Mouse (Mus musculus): ENCODE measurements around the gene Rfx2. TPM values are rescaled to one million over a fixed set of nuclear protein-coding genes. Genes with fewer than 3 reads are reported as not detected.

The Rfx2 gene
- polyA plus RNA-seq, 1 experiment, result 4.4 TPM

DNA sequence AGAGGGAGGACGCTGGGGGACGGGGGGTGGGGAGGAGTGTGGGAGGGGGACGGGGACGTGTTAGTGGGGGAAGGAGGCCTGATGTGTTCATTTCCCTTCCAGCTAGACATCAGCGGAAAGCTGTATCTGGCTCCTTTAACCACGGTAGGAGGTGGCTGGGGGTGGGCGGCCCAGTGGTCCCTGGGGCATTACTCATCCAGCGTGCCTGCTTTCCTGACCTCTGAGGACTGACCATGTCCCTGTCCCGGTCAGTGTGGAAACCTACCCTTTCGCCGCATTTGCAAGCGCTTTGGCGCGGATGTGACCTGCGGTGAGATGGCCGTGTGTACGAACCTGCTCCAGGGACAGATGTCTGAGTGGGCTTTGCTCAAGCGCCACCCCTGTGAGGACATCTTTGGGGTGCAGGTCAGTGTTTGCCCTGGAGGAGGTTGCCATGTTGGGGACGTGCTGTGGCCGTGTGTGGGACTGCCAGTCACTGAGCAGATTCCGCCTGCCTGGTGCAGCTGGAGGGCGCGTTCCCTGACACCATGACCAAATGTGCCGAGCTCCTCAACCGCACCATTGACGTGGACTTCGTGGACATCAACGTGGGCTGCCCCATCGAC lies 63.2 kb downstream of the Rfx2 start:
- no peak overlapping the region for H3K4me3 ChIP-seq
- H3K36me3 ChIP-seq (ENCODE audit: control insufficient read depth, insufficient read depth), result no peaks in the 10 kb centered on the region
- no peak overlapping the region for H3K4me2 ChIP-seq (ENCODE audit: low read depth)
- no peaks in the 10 kb centered on the region for H3K27me3 ChIP-seq (ENCODE audit: control insufficient read depth, insufficient read depth, insufficient read length)
- no peak overlapping the region for H3ac ChIP-seq (ENCODE audit: control insufficient read depth, insufficient read length)
- H3K79me2 ChIP-seq (ENCODE audit: control insufficient read depth, insufficient read depth), result no peaks in the 10 kb centered on the region
- no peak for TF ChIP-seq POLR2AphosphoS2 (IDR thresholded peaks at IDR 0.05; ENCODE audit: insufficient read length, low read depth)
- no peak for TF ChIP-seq TCF12 (IDR thresholded peaks at IDR 0.05; ENCODE audit: insufficient read depth, poor library complexity, severe bottlenecking)
- TF ChIP-seq REST (IDR thresholded peaks at IDR 0.05; ENCODE audit: insufficient read depth, insufficient read length), result no peak
- TF ChIP-seq MYOD1 (IDR thresholded peaks at IDR 0.05; ENCODE audit: control insufficient read depth in 1 of 3, insufficient read length in 2 of 3, low read depth in 2 of 3), result no peak
- no peak for TF ChIP-seq TCF3 (IDR thresholded peaks at IDR 0.05; ENCODE audit: insufficient read length, low read depth)
- TF ChIP-seq E2F4 (IDR thresholded peaks at IDR 0.05; ENCODE audit: insufficient read depth), result no peak
- TF ChIP-seq MYOG (IDR thresholded peaks at IDR 0.05; ENCODE audit: control insufficient read depth in 1 of 3, insufficient read depth in 1 of 3, insufficient read length in 2 of 3, low read depth in 2 of 3), result no peak
- no peak for TF ChIP-seq USF1 (IDR thresholded peaks at IDR 0.05; ENCODE audit: low read depth)
- TF ChIP-seq MAX (IDR thresholded peaks at IDR 0.05; ENCODE audit: low read depth), result no peak
- no peak for TF ChIP-seq CEBPB (IDR thresholded peaks at IDR 0.05; ENCODE audit: insufficient read depth, poor library complexity, severe bottlenecking)
- no peak for TF ChIP-seq POLR2A (IDR thresholded peaks at IDR 0.05; ENCODE audit: insufficient read length, low read depth)
- TF ChIP-seq SRF (IDR thresholded peaks at IDR 0.05; ENCODE audit: control insufficient read depth, insufficient read length, low read depth), result no peak

DNA sequence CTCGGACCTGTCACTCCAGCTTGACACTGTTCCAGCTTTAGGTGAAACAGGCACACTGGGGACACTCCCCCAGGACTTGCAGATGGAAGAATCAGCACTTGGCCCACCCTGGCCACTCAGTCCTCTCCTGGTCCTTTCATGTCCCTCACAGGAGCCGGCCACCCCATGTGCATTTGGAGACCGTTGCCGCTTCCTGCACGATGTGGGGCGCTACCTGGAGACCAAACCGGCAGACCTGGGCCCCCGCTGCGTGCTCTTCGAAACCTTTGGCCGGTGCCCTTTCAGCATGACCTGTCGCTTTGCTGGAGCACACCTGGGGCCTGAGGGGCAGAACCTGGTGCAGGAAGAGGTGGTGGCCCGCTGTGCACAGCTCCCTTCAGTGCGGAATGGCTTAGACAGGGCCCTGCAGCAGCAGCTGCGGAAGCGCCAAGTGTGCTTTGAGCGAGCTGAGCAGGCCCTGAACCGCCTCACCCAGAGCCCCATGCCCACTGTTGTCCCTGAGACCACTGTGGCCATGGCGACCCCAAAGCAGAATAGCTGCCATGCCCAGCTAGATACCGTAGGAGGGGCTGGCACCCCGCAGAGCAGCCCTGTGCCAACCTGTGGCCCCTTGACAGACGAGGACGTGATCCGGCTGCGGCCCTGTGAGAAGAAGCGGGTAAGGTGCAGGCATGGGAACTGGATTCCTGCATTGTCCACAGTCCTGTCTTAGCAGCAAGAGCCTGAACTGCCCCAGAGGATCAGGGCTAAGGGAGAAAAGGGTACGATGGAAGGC lies 64.0 kb downstream of the Rfx2 start:
- H3K4me2 ChIP-seq (ENCODE audit: low read depth), result no peak overlapping the region
- no peak overlapping the region for H3ac ChIP-seq (ENCODE audit: control insufficient read depth, insufficient read length)
- no peaks in the 10 kb centered on the region for H3K36me3 ChIP-seq (ENCODE audit: control insufficient read depth, insufficient read depth)
- H3K4me3 ChIP-seq, result no peak overlapping the region
- H3K79me2 ChIP-seq (ENCODE audit: control insufficient read depth, insufficient read depth), result no peaks in the 10 kb centered on the region
- no peaks in the 10 kb centered on the region for H3K27me3 ChIP-seq (ENCODE audit: control insufficient read depth, insufficient read depth, insufficient read length)
- no peak for TF ChIP-seq SRF (IDR thresholded peaks at IDR 0.05; ENCODE audit: control insufficient read depth, insufficient read length, low read depth)
- no peak for TF ChIP-seq MYOG (IDR thresholded peaks at IDR 0.05; ENCODE audit: control insufficient read depth in 1 of 3, insufficient read depth in 1 of 3, insufficient read length in 2 of 3, low read depth in 2 of 3)
- no peak for TF ChIP-seq MAX (IDR thresholded peaks at IDR 0.05; ENCODE audit: low read depth)
- no peak for TF ChIP-seq E2F4 (IDR thresholded peaks at IDR 0.05; ENCODE audit: insufficient read depth)
- no peak for TF ChIP-seq MYOD1 (IDR thresholded peaks at IDR 0.05; ENCODE audit: control insufficient read depth in 1 of 3, insufficient read length in 2 of 3, low read depth in 2 of 3)
- TF ChIP-seq TCF3 (IDR thresholded peaks at IDR 0.05; ENCODE audit: insufficient read length, low read depth), result no peak
- TF ChIP-seq POLR2A (IDR thresholded peaks at IDR 0.05; ENCODE audit: insufficient read length, low read depth), result no peak
- no peak for TF ChIP-seq POLR2AphosphoS2 (IDR thresholded peaks at IDR 0.05; ENCODE audit: insufficient read length, low read depth)
- no peak for TF ChIP-seq CEBPB (IDR thresholded peaks at IDR 0.05; ENCODE audit: insufficient read depth, poor library complexity, severe bottlenecking)
- no peak for TF ChIP-seq TCF12 (IDR thresholded peaks at IDR 0.05; ENCODE audit: insufficient read depth, poor library complexity, severe bottlenecking)
- TF ChIP-seq REST (IDR thresholded peaks at IDR 0.05; ENCODE audit: insufficient read depth, insufficient read length), result no peak
- TF ChIP-seq USF1 (IDR thresholded peaks at IDR 0.05; ENCODE audit: low read depth), result no peak

DNA sequence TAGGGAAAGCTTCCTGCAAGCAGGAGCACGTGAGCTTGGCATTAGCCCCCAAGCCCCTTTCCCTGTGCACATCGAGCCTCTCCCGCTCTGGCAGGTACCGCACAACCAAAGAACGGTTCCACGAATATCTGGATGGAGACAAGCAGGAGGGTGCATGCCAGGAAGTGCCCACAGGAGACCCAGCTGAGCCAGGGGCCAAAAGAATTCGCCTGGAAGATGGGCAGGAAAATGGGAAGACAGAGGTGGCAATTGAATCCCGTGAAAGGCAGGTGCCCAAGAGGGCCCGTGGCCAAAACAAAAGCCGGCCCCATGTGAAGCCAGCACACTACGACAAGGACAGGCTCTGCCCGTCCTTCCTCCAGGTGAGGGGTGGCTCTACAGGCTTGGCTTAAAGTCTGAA lies 65.4 kb downstream of the Rfx2 start:
- Histone ChIP-seq H3K79me2 (ENCODE audit: control insufficient read depth, insufficient read depth) (no peaks in the 10 kb centered on the region), H3ac (ENCODE audit: control insufficient read depth, insufficient read length) (peak overlapping the region; percentile 36), H3K4me2 (ENCODE audit: low read depth) (peak overlapping the region; percentile 91), H3K27me3 (ENCODE audit: control insufficient read depth, insufficient read depth, insufficient read length) (no peaks in the 10 kb centered on the region), H3K4me3 (peak overlapping the region; percentile 73), H3K36me3 (ENCODE audit: control insufficient read depth, insufficient read depth) (no peaks in the 10 kb centered on the region)
- TF ChIP-seq POLR2A (IDR thresholded peaks at IDR 0.05; ENCODE audit: insufficient read length, low read depth), result no peak
- TF ChIP-seq E2F4 (IDR thresholded peaks at IDR 0.05; ENCODE audit: insufficient read depth), result no peak

DNA sequence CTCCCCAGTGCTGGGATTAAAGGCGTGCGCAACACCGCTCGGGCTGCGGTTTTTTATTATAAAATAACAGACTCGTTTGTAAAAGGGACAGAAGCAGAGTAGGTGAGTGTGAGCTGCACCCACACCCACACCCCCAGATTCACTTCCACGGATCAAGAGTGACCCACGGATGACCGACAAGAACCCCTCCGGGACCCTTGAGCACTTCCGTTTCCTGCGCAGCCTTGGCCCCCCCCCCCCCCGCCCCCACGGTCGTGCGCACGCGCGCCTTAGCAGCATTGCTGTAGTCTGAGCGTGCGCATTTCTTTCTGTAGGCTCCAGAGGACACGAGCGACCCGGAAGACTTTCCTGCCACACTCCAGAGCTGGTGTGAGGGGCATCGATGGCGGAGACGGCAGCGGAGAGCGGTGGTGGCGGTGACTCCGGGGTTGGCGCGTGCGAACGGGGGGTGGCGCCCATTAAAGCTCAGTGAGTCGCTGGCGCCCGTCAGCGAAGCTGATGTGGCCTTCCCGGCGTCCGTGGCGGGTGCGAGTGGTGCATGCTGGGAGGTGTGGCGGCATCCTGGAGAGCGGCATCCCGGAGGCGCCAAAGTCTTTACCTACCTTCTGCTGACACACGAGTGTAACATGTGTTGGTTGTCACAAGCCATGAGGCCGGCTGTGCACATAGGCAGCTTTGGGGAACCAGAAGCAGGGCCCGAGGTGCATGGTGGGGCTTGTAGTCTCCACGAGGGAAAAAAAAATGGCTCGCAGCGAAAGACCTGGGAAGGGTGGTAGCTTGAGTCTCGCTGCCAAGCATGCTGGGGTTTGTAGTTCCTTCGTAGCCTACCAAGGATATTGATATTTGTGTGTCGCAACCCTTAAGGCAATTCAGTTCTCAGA lies 66.1 kb downstream of the Rfx2 start, which contains the start of gene Dus3l:
Dus3l (plus strand) TSS at position 284 of the 881 bp plus-strand sequence.
- peak within 1 kb of the TSS; percentile 36 for H3ac ChIP-seq (ENCODE audit: control insufficient read depth, insufficient read length)
- H3K79me2 ChIP-seq (ENCODE audit: control insufficient read depth, insufficient read depth), result no peaks in the 10 kb centered on the region
- peak within 1 kb of the TSS; percentile 91 for H3K4me2 ChIP-seq (ENCODE audit: low read depth)
- H3K4me3 ChIP-seq, result peak within 1 kb of the TSS; percentile 73
- TF ChIP-seq MYOG (IDR thresholded peaks at IDR 0.05; ENCODE audit: control insufficient read depth in 1 of 3, insufficient read depth in 1 of 3, insufficient read length in 2 of 3, low read depth in 2 of 3) (no peak), MYOD1 (IDR thresholded peaks at IDR 0.05; ENCODE audit: control insufficient read depth in 1 of 3, insufficient read length in 2 of 3, low read depth in 2 of 3) (peak in 1 of 3 experiments; percentile 6), TCF3 (IDR thresholded peaks at IDR 0.05; ENCODE audit: insufficient read length, low read depth) (no peak), POLR2AphosphoS2 (IDR thresholded peaks at IDR 0.05; ENCODE audit: insufficient read length, low read depth) (peak; percentile 48), MAX (IDR thresholded peaks at IDR 0.05; ENCODE audit: low read depth) (no peak), CEBPB (IDR thresholded peaks at IDR 0.05; ENCODE audit: insufficient read depth, poor library complexity, severe bottlenecking) (0 out of 2 replicates have a peak, but pooled peaks have one; percentile 43), POLR2A (IDR thresholded peaks at IDR 0.05; ENCODE audit: insufficient read length, low read depth) (peak; percentile 69), E2F4 (IDR thresholded peaks at IDR 0.05; ENCODE audit: insufficient read depth) (no peak), SRF (IDR thresholded peaks at IDR 0.05; ENCODE audit: control insufficient read depth, insufficient read length, low read depth) (peak; percentile 55), USF1 (IDR thresholded peaks at IDR 0.05; ENCODE audit: low read depth) (no peak)
- no peaks in the 10 kb centered on the region for H3K36me3 ChIP-seq (ENCODE audit: control insufficient read depth, insufficient read depth)
- H3K27me3 ChIP-seq (ENCODE audit: control insufficient read depth, insufficient read depth, insufficient read length), result no peaks in the 10 kb centered on the region

Data from myocyte (in vitro differentiated cells).